Mouse (Mus musculus) liver, adult 2 months (tissue): Measurements from ENCODE around the gene Tradd. TPM values are rescaled to one million over a fixed set of nuclear protein-coding genes. Genes with fewer than 3 reads are reported as not detected.

Experiments used
- DNase-seq: peaks from one replicate; pipeline ENCODE4 v3.0.0-alpha.2; 2011; ENCODE audit warnings: low read depth, low spot score; ENCODE audit errors: extremely low read depth
- H3K27ac ChIP-seq: fragments of 200-500 bp; replicated peaks from 2 replicates; pipeline ENCODE4 v1.5.1; 2012; ENCODE audit warnings: low read depth, mild to moderate bottlenecking, control low read depth, inconsistent platforms, low read length; ENCODE audit not compliant: insufficient read depth
- H3K27me3 ChIP-seq: fragments of 200-500 bp; 2 replicates; pipeline ENCODE4 v1.6.1; 2012; ENCODE audit warnings: mild to moderate bottlenecking, moderate library complexity, low read length, inconsistent platforms; ENCODE audit not compliant: control insufficient read depth, insufficient read depth
- H3K36me3 ChIP-seq: fragments of 200-500 bp; 2 replicates; pipeline ENCODE4 v1.6.1; 2012; ENCODE audit warnings: low read length, inconsistent platforms; ENCODE audit not compliant: control insufficient read depth, insufficient read depth
- H3K4me1 ChIP-seq: fragments of 200-500 bp; 2 replicates; pipeline ENCODE4 v1.6.1; 2011; ENCODE audit warnings: low read length; ENCODE audit not compliant: control insufficient read depth, insufficient read depth
- H3K4me3 ChIP-seq: fragments of 200-500 bp; 2 replicates; pipeline ENCODE4 v1.5.1; 2011; ENCODE audit warnings: low read depth, mild to moderate bottlenecking, control low read depth, low read length, moderate library complexity; ENCODE audit not compliant: insufficient read depth
- H3K79me2 ChIP-seq: fragments of 200-500 bp; 2 replicates; pipeline ENCODE4 v1.6.1; 2012; ENCODE audit warnings: inconsistent platforms, mild to moderate bottlenecking, low read length, moderate library complexity; ENCODE audit not compliant: control insufficient read depth, insufficient read depth
- H3K9ac ChIP-seq: fragments of 200-500 bp; 2 replicates; pipeline ENCODE4 v1.6.1; 2012; ENCODE audit warnings: low read depth, mild to moderate bottlenecking, control low read depth, inconsistent platforms, low read length
- CTCF ChIP-seq: fragments of 200-500 bp; IDR thresholded peaks from 2 replicates; pipeline ENCODE4 v1.5.1; 2011; ENCODE audit warnings: low read depth, low read length, control low read depth
- POLR2A ChIP-seq: fragments of 200-500 bp; IDR thresholded peaks from 2 replicates; pipeline ENCODE4 v1.6.1; 2011; ENCODE audit warnings: low read length, control low read depth; ENCODE audit not compliant: insufficient read depth; ENCODE audit errors: extremely low read depth
- WGBS: fragments of 180-500 bp; shearing (Covaris S2); methylation state at CpG from one replicate; pipeline ENCODE4 v1.1.7; 2018; 5-methylcytosine and 5-hydroxymethylcytosine counted together
- polyA plus RNA-seq: library from polyadenylated mRNA; depleted of rRNA; stranded (reverse); fragments of >200 nt; gene quantifications from 2 replicates; pipeline ENCODE4 v1.2.3, GENCODE M21; 2012
- total RNA-seq: library from RNA; depleted of rRNA; stranded (reverse); fragments of >200 nt; gene quantifications from 2 replicates; pipeline ENCODE4 v1.2.3, GENCODE M21; 2014

Tradd gene
- total and polyA plus RNA-seq, 2 experiments = 11.8 to 16.1 TPM

DNA sequence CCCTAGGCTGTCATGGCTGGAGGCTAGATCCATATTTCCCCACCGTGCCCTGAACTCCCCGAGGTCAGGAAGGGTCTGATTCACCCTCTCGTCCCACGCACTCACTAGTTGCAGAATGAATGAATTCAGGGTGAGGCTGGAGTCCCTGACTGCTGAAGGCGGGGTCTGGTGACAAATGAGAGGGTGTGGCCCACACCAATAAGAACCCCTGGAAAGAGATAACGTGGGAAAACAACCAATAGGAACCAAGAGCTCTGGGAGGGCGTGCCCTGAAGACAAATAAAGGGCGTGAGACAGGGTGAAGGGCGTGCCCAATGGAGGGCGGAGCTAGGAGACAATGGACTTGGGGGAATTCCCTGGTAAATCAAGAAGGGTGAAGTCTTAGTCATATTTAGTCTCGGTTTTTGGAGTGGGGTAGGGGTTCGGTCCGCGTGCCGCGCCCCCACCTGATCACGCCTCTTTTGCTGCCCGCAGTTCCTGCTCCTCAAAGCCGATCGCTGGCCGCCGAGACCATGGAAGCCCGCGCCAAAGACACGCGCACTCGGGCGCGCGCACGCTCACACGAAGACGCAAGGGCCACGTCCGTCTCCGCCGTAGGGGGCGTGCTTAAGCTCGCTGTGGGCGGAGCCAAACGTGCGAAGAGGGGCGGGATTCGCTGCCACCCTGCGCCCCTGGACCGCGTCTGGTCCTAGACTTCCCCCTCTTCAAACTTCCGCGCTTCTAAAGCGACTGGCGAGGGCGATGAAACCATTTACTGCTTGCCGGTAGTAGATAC lies 24.7 kb upstream of the Tradd start:
- Histone ChIP-seq H3K27ac (no peak overlapping the region), H3K4me3 (peak overlapping the region; percentile 77), H3K4me1 (peaks cover 8% of the 10 kb centered on the region; the same call in 1 of the 2 replicates), H3K9ac (peak overlapping the region; percentile 63), H3K36me3 (no peaks in the 10 kb centered on the region), H3K79me2 (no peaks in the 10 kb centered on the region), H3K27me3 (no peaks in the 10 kb centered on the region)
- no peak for TF ChIP-seq CTCF
- TF ChIP-seq POLR2A = no peak
- peak; percentile 79 for DNase-seq
- WGBS = 8% methylated on average over 53 of the region's 53 CpGs

DNA sequence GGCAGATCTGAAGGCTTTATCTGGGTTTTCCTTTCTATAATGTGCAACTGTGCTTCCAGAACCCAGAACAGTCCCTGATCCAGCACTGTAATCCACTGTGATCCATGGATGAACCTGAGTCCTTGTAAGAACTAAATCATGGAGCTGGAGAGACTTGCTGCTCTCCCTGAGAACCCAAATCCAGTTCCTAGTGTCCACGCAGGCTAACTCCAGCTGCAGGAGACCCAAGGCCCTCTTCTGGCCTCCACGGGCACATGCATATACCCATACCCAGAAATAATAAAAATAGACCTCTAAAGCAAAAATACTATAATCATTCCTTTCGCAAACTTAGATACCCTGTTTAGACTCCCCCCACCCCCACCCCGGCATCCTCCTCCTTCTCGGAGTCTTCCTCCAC lies 23.8 kb upstream of the Tradd start:
- Histone ChIP-seq H3K27ac (no peak overlapping the region), H3K4me1 (peaks cover 8% of the 10 kb centered on the region; the same call in 1 of the 2 replicates), H3K9ac (no peak overlapping the region), H3K36me3 (no peaks in the 10 kb centered on the region), H3K4me3 (no peak overlapping the region), H3K27me3 (no peaks in the 10 kb centered on the region), H3K79me2 (no peaks in the 10 kb centered on the region)
- no peak for DNase-seq
- no peak for TF ChIP-seq POLR2A
- no peak for TF ChIP-seq CTCF
- 97% methylated on average over 5 of the region's 5 CpGs for WGBS

DNA sequence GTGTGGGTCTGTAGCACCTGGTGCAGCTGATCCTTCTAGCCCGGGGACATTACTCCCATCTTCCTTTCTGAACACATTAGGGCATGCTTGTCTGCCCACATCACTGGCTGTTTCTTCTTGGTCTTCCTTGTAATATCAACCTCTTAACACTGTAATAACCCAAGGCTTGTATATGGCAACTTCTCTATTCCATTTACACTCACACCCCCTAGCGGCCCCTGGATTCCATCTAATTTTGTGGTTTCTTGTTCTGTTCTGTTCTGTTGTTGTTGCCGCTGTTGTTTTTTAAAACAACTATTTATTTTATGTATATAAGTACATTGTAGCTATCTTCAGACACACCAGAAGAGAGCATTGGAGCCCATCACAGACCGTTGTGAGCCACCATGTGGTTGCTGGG lies 22.5 kb upstream of the Tradd start:
- Histone ChIP-seq H3K36me3 (no peaks in the 10 kb centered on the region), H3K27me3 (no peaks in the 10 kb centered on the region), H3K27ac (no peak overlapping the region), H3K4me3 (no peak overlapping the region), H3K79me2 (no peaks in the 10 kb centered on the region), H3K9ac (no peak overlapping the region), H3K4me1 (peaks cover 10% of the 10 kb centered on the region)
- TF ChIP-seq CTCF (no peak), POLR2A (no peak)
- DNase-seq = no peak
- WGBS = 87% methylated on average over 4 of the region's 4 CpGs

DNA sequence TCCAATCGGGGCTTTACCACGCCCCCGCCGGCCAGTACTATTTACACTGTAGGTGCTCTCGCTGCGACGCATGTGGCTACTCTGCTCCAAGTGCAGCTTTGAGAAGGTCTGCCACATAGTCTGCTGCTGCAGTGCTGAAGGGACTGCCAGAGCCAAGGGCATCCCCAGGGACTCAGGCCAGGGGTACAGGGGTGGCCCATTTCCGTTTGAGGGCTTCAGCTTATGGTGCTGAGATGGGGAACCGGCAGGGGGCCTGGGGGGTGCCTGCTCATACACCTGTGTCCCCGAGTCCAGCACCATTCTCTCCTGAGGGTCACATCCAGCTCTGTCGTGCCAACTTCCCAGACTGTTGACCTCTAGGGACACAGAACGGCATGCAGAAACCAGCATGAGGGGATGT lies 21.1 kb upstream of the Tradd start:
- peaks cover 9% of the 10 kb centered on the region for H3K4me1 ChIP-seq
- no peaks in the 10 kb centered on the region for H3K79me2 ChIP-seq
- WGBS = 38% methylated on average over 12 of the region's 12 CpGs
- no peak overlapping the region for H3K9ac ChIP-seq
- no peak for DNase-seq
- no peak overlapping the region for H3K4me3 ChIP-seq
- H3K27ac ChIP-seq = no peak overlapping the region
- no peaks in the 10 kb centered on the region for H3K27me3 ChIP-seq
- TF ChIP-seq CTCF = no peak
- TF ChIP-seq POLR2A = no peak
- no peaks in the 10 kb centered on the region for H3K36me3 ChIP-seq

DNA sequence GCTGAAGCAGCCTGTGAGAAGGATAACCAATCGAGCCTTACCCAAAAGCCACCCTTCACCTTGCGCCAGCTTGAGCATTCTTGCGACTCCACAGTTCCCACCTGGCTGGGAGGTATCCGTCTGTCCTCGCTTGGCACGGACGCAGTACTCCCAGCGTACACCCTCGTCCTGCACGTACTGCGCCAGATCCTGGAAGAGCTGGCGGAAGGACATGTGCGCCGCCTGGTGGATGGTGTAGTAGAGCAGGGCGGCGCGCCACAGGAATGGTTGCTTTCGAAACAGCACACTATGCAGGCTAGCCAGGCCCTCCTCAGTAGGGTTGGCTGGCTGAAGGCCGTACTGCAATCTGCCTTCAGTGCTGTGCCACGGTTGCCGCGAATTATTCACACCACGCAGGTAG lies 18.7 kb upstream of the Tradd start:
- Histone ChIP-seq H3K27ac (no peak overlapping the region), H3K4me1 (peaks cover 6% of the 10 kb centered on the region), H3K4me3 (no peak overlapping the region), H3K9ac (no peak overlapping the region), H3K27me3 (no peaks in the 10 kb centered on the region), H3K36me3 (no peaks in the 10 kb centered on the region), H3K79me2 (no peaks in the 10 kb centered on the region)
- WGBS = 32% methylated on average over 23 of the region's 23 CpGs
- TF ChIP-seq CTCF (peak; percentile 98), POLR2A (no peak)
- DNase-seq = peak; percentile 65

DNA sequence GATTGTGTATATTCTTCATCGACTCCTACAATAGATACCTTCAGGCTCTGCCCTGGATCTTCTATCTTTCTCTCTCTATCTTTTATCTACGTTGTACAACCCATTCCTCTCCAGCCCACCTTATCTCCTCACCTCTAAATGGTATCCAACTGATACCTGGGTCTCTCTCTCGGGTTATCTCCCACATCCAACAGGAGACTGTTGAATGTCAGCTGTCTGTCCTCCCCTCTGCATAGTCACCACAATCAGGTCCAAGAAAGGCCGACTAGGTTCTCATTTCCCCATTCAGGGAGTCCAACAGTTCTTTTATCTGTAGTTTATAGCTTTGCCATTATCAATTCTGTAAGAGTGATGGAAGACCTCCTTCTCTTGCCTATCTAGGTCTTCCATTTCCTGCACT lies 17.8 kb upstream of the Tradd start:
- Histone ChIP-seq H3K27ac (no peak overlapping the region), H3K9ac (no peak overlapping the region), H3K4me1 (peaks cover 6% of the 10 kb centered on the region), H3K79me2 (no peaks in the 10 kb centered on the region), H3K36me3 (no peaks in the 10 kb centered on the region), H3K27me3 (no peaks in the 10 kb centered on the region), H3K4me3 (no peak overlapping the region)
- DNase-seq = no peak
- WGBS = 91% methylated on average over 4 of the region's 4 CpGs
- no peak for TF ChIP-seq CTCF
